Mouse (Mus musculus): ENCODE data around the gene Dnah8. TPM values are rescaled to one million over a fixed set of nuclear protein-coding genes. Genes with fewer than 3 reads are reported as not detected.

The Dnah8 gene
- polyA plus RNA-seq, 1 experiment from 2014 or later: 1.3 TPM

GRCm38 (mm10) chr17:30735454-30735853, 111.3 kb downstream of the Dnah8 start:
- no peaks in the 10 kb centered on the region for H3K9me3 ChIP-seq
- no peak overlapping the region for H3K4me2 ChIP-seq
- 92% methylated on average over 2 of the region's 2 CpGs for WGBS
- H3K27me3 ChIP-seq: no peaks in the 10 kb centered on the region
- no peak overlapping the region for H3K4me3 ChIP-seq
- H3K9ac ChIP-seq: no peak overlapping the region
- H3K36me3 ChIP-seq: no peaks in the 10 kb centered on the region
- no peak overlapping the region for H3K27ac ChIP-seq
- no peaks in the 10 kb centered on the region for H3K4me1 ChIP-seq
- ATAC-seq (ENCODE audit: insufficient number of reproducible peaks, low FRiP score, low TSS enrichment, low read depth): no peak

GRCm38 (mm10) chr17:30737797-30738196, 113.6 kb downstream of the Dnah8 start:
- Histone ChIP-seq H3K9ac (no peak overlapping the region), H3K4me2 (no peak overlapping the region), H3K9me3 (no peaks in the 10 kb centered on the region), H3K4me1 (no peaks in the 10 kb centered on the region), H3K36me3 (no peaks in the 10 kb centered on the region), H3K27me3 (no peaks in the 10 kb centered on the region), H3K4me3 (no peak overlapping the region), H3K27ac (no peak overlapping the region)
- no peak for ATAC-seq (ENCODE audit: insufficient number of reproducible peaks, low FRiP score, low TSS enrichment, low read depth)
- 39% methylated on average over 6 of the region's 6 CpGs for WGBS

DNA sequence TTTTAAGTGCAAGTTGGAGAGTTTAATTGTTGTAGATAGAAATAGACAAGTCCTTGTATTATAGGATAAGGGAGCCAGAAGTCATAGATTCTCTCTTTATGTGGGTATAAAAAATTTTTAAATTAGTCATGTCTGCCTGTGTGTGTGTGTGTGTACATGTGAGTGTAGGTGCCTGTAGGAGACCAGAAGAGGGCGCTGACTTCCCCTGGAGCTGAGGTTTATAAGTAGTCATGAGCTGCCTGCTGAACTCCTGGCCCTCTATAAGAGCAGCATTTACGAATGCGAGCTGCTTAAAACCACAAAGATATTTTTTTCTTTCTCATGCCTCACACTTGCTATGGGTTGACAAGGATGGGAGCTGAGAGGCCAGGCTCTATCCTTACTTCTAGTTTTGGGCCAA, 115.6 kb downstream of the Dnah8 start:
- H3K4me1 ChIP-seq: no peaks in the 10 kb centered on the region
- H3K9me3 ChIP-seq: no peaks in the 10 kb centered on the region
- H3K9ac ChIP-seq: no peak overlapping the region
- no peak overlapping the region for H3K4me3 ChIP-seq
- H3K27ac ChIP-seq: no peak overlapping the region
- H3K4me2 ChIP-seq: no peak overlapping the region
- H3K27me3 ChIP-seq: no peaks in the 10 kb centered on the region
- H3K36me3 ChIP-seq: no peaks in the 10 kb centered on the region
- 91% methylated on average over 3 of the region's 3 CpGs for WGBS
- no peak for ATAC-seq (ENCODE audit: insufficient number of reproducible peaks, low FRiP score, low TSS enrichment, low read depth)

DNA sequence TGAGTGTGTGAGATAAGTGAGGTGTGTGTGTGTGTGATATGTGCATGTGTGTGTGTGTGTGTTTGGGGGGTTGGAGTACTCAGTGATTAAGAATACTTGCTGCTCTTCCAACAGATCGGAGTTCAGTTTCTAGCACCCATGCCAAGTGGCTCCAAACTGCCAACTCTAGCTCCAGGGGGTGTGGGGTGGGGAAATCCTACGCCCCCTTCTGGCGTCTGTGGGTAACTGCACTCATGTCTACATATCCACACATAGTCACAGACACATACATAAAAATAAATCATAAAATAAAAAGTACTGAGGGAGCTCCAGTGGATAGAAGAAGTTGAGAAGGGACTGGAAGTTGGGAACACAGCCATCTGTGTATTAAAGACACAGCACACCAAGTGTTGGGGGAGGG, 119.8 kb downstream of the Dnah8 start:
- H3K4me2 ChIP-seq: no peak overlapping the region
- ATAC-seq (ENCODE audit: insufficient number of reproducible peaks, low FRiP score, low TSS enrichment, low read depth): no peak
- 73% methylated on average over 3 of the region's 3 CpGs for WGBS
- no peak overlapping the region for H3K4me3 ChIP-seq
- H3K9me3 ChIP-seq: no peaks in the 10 kb centered on the region
- H3K4me1 ChIP-seq: no peaks in the 10 kb centered on the region
- H3K27ac ChIP-seq: no peak overlapping the region
- H3K9ac ChIP-seq: no peak overlapping the region
- no peaks in the 10 kb centered on the region for H3K36me3 ChIP-seq
- H3K27me3 ChIP-seq: no peaks in the 10 kb centered on the region

GRCm38 (mm10) chr17:30746056-30747024, 122.2 kb downstream of the Dnah8 start:
- H3K27ac ChIP-seq: no peak overlapping the region
- no peak overlapping the region for H3K4me3 ChIP-seq
- no peak overlapping the region for H3K9ac ChIP-seq
- H3K36me3 ChIP-seq: no peaks in the 10 kb centered on the region
- no peaks in the 10 kb centered on the region for H3K4me1 ChIP-seq
- H3K27me3 ChIP-seq: peaks cover 4% of the 10 kb centered on the region; the same call in 1 of the 2 replicates
- 53% methylated on average over 29 of the region's 29 CpGs for WGBS
- no peak for ATAC-seq (ENCODE audit: insufficient number of reproducible peaks, low FRiP score, low TSS enrichment, low read depth)
- no peaks in the 10 kb centered on the region for H3K9me3 ChIP-seq
- no peak overlapping the region for H3K4me2 ChIP-seq

GRCm38 (mm10) chr17:30749391-30749790, 125.2 kb downstream of the Dnah8 start:
- Histone ChIP-seq H3K27ac (no peak overlapping the region), H3K9ac (no peak overlapping the region), H3K4me1 (no peaks in the 10 kb centered on the region), H3K4me3 (no peak overlapping the region), H3K9me3 (no peaks in the 10 kb centered on the region), H3K4me2 (no peak overlapping the region), H3K27me3 (peaks cover 4% of the 10 kb centered on the region; the same call in 1 of the 2 replicates), H3K36me3 (no peaks in the 10 kb centered on the region)
- ATAC-seq (ENCODE audit: insufficient number of reproducible peaks, low FRiP score, low TSS enrichment, low read depth): no peak
- 88% methylated on average over 12 of the region's 12 CpGs for WGBS

GRCm38 (mm10) chr17:30750269-30750668, 126.1 kb downstream of the Dnah8 start:
- WGBS: 46% methylated on average over 6 of the region's 6 CpGs
- no peak for ATAC-seq (ENCODE audit: insufficient number of reproducible peaks, low FRiP score, low TSS enrichment, low read depth)

DNA sequence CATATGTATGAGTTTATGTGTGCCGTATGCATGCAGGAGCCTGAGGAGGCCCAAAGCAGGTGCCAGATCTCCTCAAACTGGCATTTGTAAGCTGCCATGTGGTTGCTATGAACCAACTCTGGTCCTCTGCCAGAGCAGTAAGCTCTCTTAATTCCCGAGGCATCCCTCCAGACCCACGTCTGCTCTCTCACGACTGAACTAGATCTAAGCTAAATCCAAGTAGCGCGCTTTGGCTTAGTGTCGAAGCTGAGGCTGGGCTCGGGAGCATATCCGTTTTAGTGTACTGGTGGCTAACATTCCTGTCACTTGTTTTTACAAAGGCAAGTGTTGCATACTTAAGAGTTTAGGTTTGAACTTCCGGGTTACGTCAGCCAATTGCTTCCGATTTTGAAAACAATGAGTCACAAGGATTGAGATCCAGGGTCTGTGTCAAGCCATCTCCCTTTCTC, 128.2 kb downstream of the Dnah8 start:
- Histone ChIP-seq H3K4me1 (no peaks in the 10 kb centered on the region), H3K4me2 (no peak overlapping the region), H3K27me3 (peaks cover 4% of the 10 kb centered on the region; the same call in 1 of the 2 replicates), H3K4me3 (no peak overlapping the region), H3K27ac (no peak overlapping the region), H3K36me3 (no peaks in the 10 kb centered on the region), H3K9ac (no peak overlapping the region), H3K9me3 (0 out of 2 replicates have a peak, but pooled peaks cover 4% of the 10 kb centered on the region)
- no peak for ATAC-seq (ENCODE audit: insufficient number of reproducible peaks, low FRiP score, low TSS enrichment, low read depth)
- 59% methylated on average over 12 of the region's 12 CpGs for WGBS

More at GRCm38 (mm10) chr17:30750269-30750668, 126.1 kb downstream of the Dnah8 start:
- Histone ChIP-seq H3K27ac (no peak overlapping the region), H3K4me2 (no peak overlapping the region), H3K4me1 (no peaks in the 10 kb centered on the region), H3K4me3 (no peak overlapping the region), H3K27me3 (peaks cover 4% of the 10 kb centered on the region; the same call in 1 of the 2 replicates), H3K36me3 (no peaks in the 10 kb centered on the region), H3K9ac (no peak overlapping the region), H3K9me3 (no peaks in the 10 kb centered on the region)

GRCm38 (mm10) chr17:30753201-30753600, 129.0 kb downstream of the Dnah8 start:
- no peaks in the 10 kb centered on the region for H3K36me3 ChIP-seq
- no peak overlapping the region for H3K9ac ChIP-seq
- H3K9me3 ChIP-seq: 0 out of 2 replicates have a peak, but pooled peaks cover 4% of the 10 kb centered on the region
- no peak for ATAC-seq (ENCODE audit: insufficient number of reproducible peaks, low FRiP score, low TSS enrichment, low read depth)
- H3K27me3 ChIP-seq: peaks cover 4% of the 10 kb centered on the region; the same call in 1 of the 2 replicates
- no peak overlapping the region for H3K27ac ChIP-seq
- H3K4me1 ChIP-seq: no peaks in the 10 kb centered on the region
- no peak overlapping the region for H3K4me2 ChIP-seq
- no peak overlapping the region for H3K4me3 ChIP-seq
- 87% methylated on average over 6 of the region's 6 CpGs for WGBS

DNA sequence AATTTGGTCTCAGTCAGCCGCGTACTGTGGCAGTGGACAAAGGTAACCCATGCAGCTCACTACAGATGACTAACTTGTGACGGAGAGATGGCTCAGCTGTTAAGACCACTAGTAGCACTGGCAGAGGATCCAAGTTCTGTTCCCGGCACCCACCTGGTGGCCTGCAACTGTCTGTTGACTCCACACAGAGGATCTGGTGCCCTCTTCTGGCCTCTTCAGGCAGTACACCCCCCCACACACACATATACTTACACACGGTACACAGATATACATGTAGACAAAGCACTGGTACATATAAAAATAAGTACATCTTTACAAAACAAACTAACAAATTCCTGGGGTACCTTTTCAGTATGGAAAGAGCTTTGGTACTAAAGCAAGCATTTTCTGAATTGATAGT, 132.6 kb downstream of the Dnah8 start:
- Histone ChIP-seq H3K36me3 (no peaks in the 10 kb centered on the region), H3K9me3 (0 out of 2 replicates have a peak, but pooled peaks cover 4% of the 10 kb centered on the region), H3K27me3 (no peaks in the 10 kb centered on the region), H3K27ac (no peak overlapping the region), H3K9ac (no peak overlapping the region), H3K4me3 (no peak overlapping the region), H3K4me1 (no peaks in the 10 kb centered on the region), H3K4me2 (no peak overlapping the region)
- no peak for ATAC-seq (ENCODE audit: insufficient number of reproducible peaks, low FRiP score, low TSS enrichment, low read depth)
- 94% methylated on average over 5 of the region's 5 CpGs for WGBS

DNA sequence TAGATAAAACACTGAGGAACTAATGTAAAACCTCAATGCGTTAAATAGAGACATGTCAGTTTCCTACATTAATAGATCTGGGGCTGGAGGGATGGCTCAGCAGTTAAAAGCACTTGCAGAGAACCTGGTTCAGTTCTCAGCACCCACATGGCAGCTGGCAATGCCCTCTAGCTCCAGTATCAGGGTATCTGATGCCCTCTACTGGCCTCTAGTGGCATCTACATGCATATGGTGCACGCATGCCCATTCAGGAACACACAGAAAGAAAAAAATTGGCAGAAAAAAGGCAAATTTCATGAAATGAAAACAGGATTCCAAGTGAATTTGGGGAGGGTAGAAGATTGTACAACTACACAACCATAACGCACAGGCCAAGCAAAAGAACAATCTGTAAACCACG, 136.2 kb downstream of the Dnah8 start:
- H3K27me3 ChIP-seq: no peaks in the 10 kb centered on the region
- no peak overlapping the region for H3K4me3 ChIP-seq
- no peak overlapping the region for H3K4me2 ChIP-seq
- H3K4me1 ChIP-seq: no peaks in the 10 kb centered on the region
- no peak for ATAC-seq (ENCODE audit: insufficient number of reproducible peaks, low FRiP score, low TSS enrichment, low read depth)
- 0 out of 2 replicates have a peak, but pooled peaks cover 4% of the 10 kb centered on the region for H3K9me3 ChIP-seq
- 91% methylated on average over 4 of the region's 4 CpGs for WGBS
- H3K36me3 ChIP-seq: no peaks in the 10 kb centered on the region
- H3K27ac ChIP-seq: no peak overlapping the region
- H3K9ac ChIP-seq: no peak overlapping the region

- no peak for ATAC-seq (ENCODE audit: insufficient number of reproducible peaks, low FRiP score, low TSS enrichment, low read depth)
These were observed 140.1 kb downstream of the Dnah8 start for GRCm38 (mm10) chr17:30764276-30764675.

More at GRCm38 (mm10) chr17:30764276-30764675, 140.1 kb downstream of the Dnah8 start:
- 94% methylated on average over 8 of the region's 8 CpGs for WGBS
- Histone ChIP-seq H3K4me2 (no peak overlapping the region), H3K36me3 (no peaks in the 10 kb centered on the region), H3K27me3 (no peaks in the 10 kb centered on the region), H3K4me1 (no peaks in the 10 kb centered on the region), H3K4me3 (no peak overlapping the region), H3K27ac (no peak overlapping the region), H3K9ac (no peak overlapping the region), H3K9me3 (no peaks in the 10 kb centered on the region)

Data from limb, embryonic 15.5 days (tissue).